Mouse (Mus musculus): ENCODE data around the gene Osr1.

Osr1 gene

DNA sequence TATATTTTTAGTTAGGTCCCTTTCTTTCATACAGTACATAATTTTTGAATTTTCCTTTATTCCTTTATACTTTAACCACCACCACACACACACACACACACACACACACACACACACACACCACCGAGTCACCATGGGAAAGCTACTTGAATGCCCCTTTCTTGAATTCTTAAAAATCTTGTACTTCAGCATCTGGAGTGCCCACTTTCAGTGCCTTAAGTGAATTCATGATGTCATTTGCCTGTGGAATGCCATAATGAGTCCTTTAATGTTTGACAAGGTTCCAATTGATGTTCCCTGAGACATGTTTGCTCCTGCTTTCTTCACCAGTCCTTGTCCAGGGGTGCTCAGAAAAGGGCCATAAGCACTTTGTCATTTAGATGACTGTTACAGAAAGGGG lies 17.8 kb downstream of the Osr1 start:
- no peak for DNase-seq

DNA sequence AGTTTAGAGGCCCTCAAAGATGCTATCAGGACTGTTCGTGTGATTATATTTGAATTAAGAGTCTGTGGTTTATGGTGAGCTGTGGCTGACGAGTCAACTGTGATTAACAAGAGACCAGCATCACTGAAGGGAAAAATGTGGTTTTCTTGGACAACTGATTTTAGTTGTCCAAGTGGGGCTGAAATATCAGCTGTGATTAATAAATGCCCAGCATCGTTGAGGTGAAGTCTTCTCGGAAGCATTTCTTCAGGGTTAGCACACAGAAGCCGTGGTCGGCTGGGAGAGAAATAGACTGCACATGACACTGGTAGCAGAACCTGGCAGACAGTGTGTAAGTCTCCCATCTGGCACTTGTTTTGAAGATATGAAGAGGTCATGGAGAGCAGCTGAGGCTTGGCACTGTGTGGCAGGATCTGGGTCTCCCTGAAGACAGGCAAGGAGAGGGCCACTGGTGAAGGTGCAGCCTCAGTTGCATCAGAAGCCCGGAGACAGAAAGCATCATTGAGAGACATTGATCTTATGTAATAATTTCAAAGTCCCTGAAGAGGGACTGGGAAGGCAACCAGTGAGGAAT lies 19.7 kb downstream of the Osr1 start:
- no peak for DNase-seq

DNA sequence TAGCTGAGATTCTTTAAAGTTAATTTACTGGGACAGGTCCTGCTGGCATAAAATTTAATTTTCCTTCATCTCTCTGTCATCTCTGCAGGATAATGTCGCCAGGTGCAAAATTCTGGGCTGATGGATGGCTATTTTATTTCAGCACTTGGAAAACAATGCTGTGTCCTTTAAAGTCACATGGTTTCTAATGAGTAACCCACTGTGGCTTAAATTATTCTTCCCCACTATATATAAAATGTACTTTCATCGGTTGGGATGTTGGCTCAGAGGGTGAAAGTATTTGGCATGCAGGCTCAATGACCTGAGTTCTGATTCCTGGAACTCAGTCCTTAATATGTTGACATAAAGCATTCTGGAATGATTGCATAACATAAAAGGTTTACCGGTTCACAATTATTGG lies 21.2 kb downstream of the Osr1 start:
- no peak for DNase-seq

DNA sequence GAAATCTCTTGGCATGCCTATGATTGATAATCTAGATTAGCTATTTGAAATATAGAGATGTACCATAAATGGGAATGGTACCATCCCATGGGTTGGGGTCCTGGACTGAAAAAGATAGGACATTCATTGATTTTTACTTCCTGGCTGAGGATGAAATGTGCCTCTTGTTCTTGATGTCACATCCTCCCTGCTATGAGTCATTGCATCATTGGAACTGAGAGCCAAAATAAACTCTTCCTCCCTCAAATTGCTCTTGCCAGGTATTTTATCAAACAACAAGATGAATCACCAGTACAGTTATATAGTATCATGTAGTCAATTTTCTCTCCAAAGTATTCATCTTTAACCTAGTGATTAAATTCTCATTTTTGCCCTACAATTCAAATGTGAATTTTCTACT lies 28.3 kb downstream of the Osr1 start:
- no peak for DNase-seq

Data from kidney, postnatal 4 days (tissue).